In the genomic region with DNA sequence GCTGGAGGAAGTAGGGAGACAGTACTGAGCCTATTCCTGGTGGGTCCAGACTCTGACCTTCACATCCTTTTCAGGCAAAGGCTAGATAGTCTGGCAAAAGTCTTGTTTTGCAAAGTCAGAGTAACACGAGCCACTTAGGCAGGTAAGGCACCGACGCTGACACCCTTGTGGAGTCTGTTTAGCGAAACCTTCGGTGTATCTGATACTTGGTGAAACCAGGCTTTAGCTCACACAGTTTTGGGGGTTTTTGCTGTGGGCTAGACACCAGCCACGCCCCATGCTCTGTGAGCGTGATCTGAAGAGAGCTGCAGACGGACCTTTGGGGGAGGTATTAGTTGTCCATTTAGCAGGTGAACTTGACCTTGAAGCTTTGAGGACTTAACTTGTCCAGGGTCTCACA, we compare ENCODE assay signal across 20 mouse cellular contexts. TPM values are rescaled to one million over a fixed set of nuclear protein-coding genes. Genes with fewer than 3 reads are reported as not detected.
A peak's percentile ranks its signal among the peaks of the same experiment; 100 is the strongest.
DNase-seq lines count a peak whose midpoint lies in the region; ATAC-seq lines count a peak whose summit lies in the region.
"Had no signal": no experiment of that assay in that cellular context is flagged by ENCODE, and none has a peak within 500 bp of the region (broad histone marks: within the 10 kb centered on the region; RNA-seq: fewer than 3 reads in every experiment).

No protein-coding gene starts in this region.

- peaks cover 10% of the 10 kb centered on the region for H3K27me3 ChIP-seq in embryonic facial prominence, embryonic 10.5 days (replicated peaks; ENCODE audit: low read depth, poor library complexity, severe bottlenecking)
- no peaks in the 10 kb centered on the region for H3K27me3 ChIP-seq in forebrain, embryonic 13.5 days
- no peaks in the 10 kb centered on the region for H3K27me3 ChIP-seq in hindbrain, embryonic 15.5 days
- no peaks in the 10 kb centered on the region for H3K27me3 ChIP-seq in midbrain, embryonic 15.5 days (replicated peaks)
- H3K27me3 ChIP-seq: limb, embryonic 15.5 days had no signal

- no peak for ATAC-seq in forebrain, embryonic 13.5 days
- ATAC-seq in hindbrain, embryonic 15.5 days (ENCODE audit: low FRiP score, low read depth), result no peak
- ATAC-seq in midbrain, embryonic 15.5 days (replicated peaks), result no peak
- no peak for ATAC-seq in activated CD4-positive, CD25-positive, alpha-beta regulatory T cell, adult 4 months
- no peak for ATAC-seq in frontal cortex, adult (ENCODE audit: low TSS enrichment)

- H3K9ac ChIP-seq in forebrain, embryonic 13.5 days, result peak overlapping the region; percentile 100
- 0 out of 2 replicates have a peak overlapping the region, but pooled peaks have one; percentile 98 for H3K9ac ChIP-seq in hindbrain, embryonic 15.5 days
- peak overlapping the region; percentile 100; the same call in 1 of the 2 replicates for H3K9ac ChIP-seq in midbrain, embryonic 15.5 days
- H3K9ac ChIP-seq: limb, embryonic 15.5 days had no signal

- intact Hi-C loops in left cerebral cortex, postnatal 10 days (cut with DNase I), result no loop called here

- H3K4me1 ChIP-seq in embryonic facial prominence, embryonic 10.5 days, result peaks cover 83% of the 10 kb centered on the region
- H3K4me1 ChIP-seq in forebrain, embryonic 13.5 days, result peaks cover 74% of the 10 kb centered on the region
- peaks cover 86% of the 10 kb centered on the region for H3K4me1 ChIP-seq in hindbrain, embryonic 15.5 days (replicated peaks)
- H3K4me1 ChIP-seq in midbrain, embryonic 15.5 days, result peaks cover 85% of the 10 kb centered on the region

- WGBS in embryonic facial prominence, embryonic 10.5 days, result 78% methylated on average over 8 of the region's 8 CpGs
- WGBS in forebrain, embryonic 13.5 days, result 55% methylated on average over 8 of the region's 8 CpGs
- 60% methylated on average over 8 of the region's 8 CpGs for WGBS in hindbrain, embryonic 15.5 days
- WGBS in midbrain, embryonic 15.5 days, result 45% methylated on average over 8 of the region's 8 CpGs

- peaks cover 73% of the 10 kb centered on the region for H3K36me3 ChIP-seq in embryonic facial prominence, embryonic 10.5 days (replicated peaks)
- H3K36me3 ChIP-seq in forebrain, embryonic 13.5 days (ENCODE audit: poor library complexity, severe bottlenecking), result peaks cover 49% of the 10 kb centered on the region
- H3K36me3 ChIP-seq in hindbrain, embryonic 15.5 days, result no peaks in the 10 kb centered on the region
- no peaks in the 10 kb centered on the region for H3K36me3 ChIP-seq in midbrain, embryonic 15.5 days (replicated peaks)

- H3K4me2 ChIP-seq in forebrain, embryonic 13.5 days, result peak overlapping the region; percentile 96
- peak overlapping the region; percentile 81 for H3K4me2 ChIP-seq in hindbrain, embryonic 15.5 days
- peak overlapping the region; percentile 91 for H3K4me2 ChIP-seq in midbrain, embryonic 15.5 days
- H3K4me2 ChIP-seq: limb, embryonic 15.5 days had no signal

- no peaks in the 10 kb centered on the region for H3K9me3 ChIP-seq in embryonic facial prominence, embryonic 10.5 days
- H3K9me3 ChIP-seq in forebrain, embryonic 13.5 days (replicated peaks), result no peaks in the 10 kb centered on the region
- H3K9me3 ChIP-seq in hindbrain, embryonic 15.5 days, result no peaks in the 10 kb centered on the region
- no peaks in the 10 kb centered on the region for H3K9me3 ChIP-seq in midbrain, embryonic 15.5 days
- H3K9me3 ChIP-seq: limb, embryonic 15.5 days had no signal

- peak overlapping the region; percentile 100 for H3K27ac ChIP-seq in embryonic facial prominence, embryonic 10.5 days (replicated peaks)
- peak overlapping the region; percentile 100 for H3K27ac ChIP-seq in forebrain, embryonic 13.5 days
- H3K27ac ChIP-seq in hindbrain, embryonic 15.5 days (replicated peaks), result peak overlapping the region; percentile 99
- peak overlapping the region; percentile 99 for H3K27ac ChIP-seq in midbrain, embryonic 15.5 days
- H3K27ac ChIP-seq: gastrocnemius, adult 2 months; left cerebral cortex, adult 2 months; limb, embryonic 15.5 days had no signal

- DNase-seq in embryonic facial prominence, embryonic 10.5 days (ENCODE audit: low spot score), result peak; percentile 13
- DNase-seq in cerebellum, adult 11-12 months, result no peak
- DNase-seq in left cerebral cortex, postnatal 10 days (ENCODE audit: extremely low spot score in 1 of 2, low spot score in 2 of 2), result no peak
- DNase-seq: adrenal gland, postnatal 25 days; B cell, adult 2 months; cerebellum, postnatal 25 days; gastrocnemius, adult 2 months; heart, adult 18-20 months; heart, postnatal 36 days; kidney, adult 18-20 months; lung, adult 18-20 months; right cerebral cortex, adult 18-20 months had no signal

- peak overlapping the region; percentile 97 for H3K4me3 ChIP-seq in embryonic facial prominence, embryonic 10.5 days
- peak overlapping the region; percentile 100 for H3K4me3 ChIP-seq in forebrain, embryonic 13.5 days
- peak overlapping the region; percentile 95 for H3K4me3 ChIP-seq in hindbrain, embryonic 15.5 days
- peak overlapping the region; percentile 100; the same call in 1 of the 2 replicates for H3K4me3 ChIP-seq in midbrain, embryonic 15.5 days
- H3K4me3 ChIP-seq: gastrocnemius, adult 2 months; left cerebral cortex, adult 2 months; limb, embryonic 15.5 days had no signal

RNA-seq across cellular contexts. Expression of a gene that starts 3.8 kb away (rescaled TPM):
- 86.3 and 111 TPM in 2 replicates for polyA plus RNA-seq in embryonic facial prominence, embryonic 10.5 days (2016; fragmentation: Nextera tagmentation; extraction: Ambion mirVana)
- polyA plus RNA-seq in forebrain, embryonic 13.5 days (2015; fragmentation: Nextera tagmentation; extraction: Ambion mirVana), result 99.0 and 107 TPM in 2 replicates
- polyA plus RNA-seq in hindbrain, embryonic 15.5 days (2015; fragmentation: Nextera tagmentation; extraction: Ambion mirVana), result 59.9 and 60.3 TPM in 2 replicates
- polyA plus RNA-seq in midbrain, embryonic 15.5 days (2015; fragmentation: Nextera tagmentation; extraction: Ambion mirVana), result 65.9 and 66.3 TPM in 2 replicates
- polyA plus RNA-seq in activated CD4-positive, CD25-positive, alpha-beta regulatory T cell, adult 4 months (2017; shearing (Covaris generic)), result not detected
- total RNA-seq in left cerebral cortex, postnatal 10 days (2021), result 10 to 100 TPM; 54.2 to 58.0 TPM
- total RNA-seq: megakaryocyte progenitor cell, adult 5-6 weeks had no signal

RNA-seq across cellular contexts. Expression of a gene that starts 32.9 kb away (rescaled TPM):
- polyA plus RNA-seq in embryonic facial prominence, embryonic 10.5 days (2016; fragmentation: Nextera tagmentation; extraction: Ambion mirVana), result not detected in 2 replicates
- polyA plus RNA-seq in forebrain, embryonic 13.5 days (2015; fragmentation: Nextera tagmentation; extraction: Ambion mirVana), result not detected in 2 replicates
- polyA plus RNA-seq in hindbrain, embryonic 15.5 days (2015; fragmentation: Nextera tagmentation; extraction: Ambion mirVana), result 0.54 TPM in 1 of 2 replicates, not detected in the other
- polyA plus RNA-seq in midbrain, embryonic 15.5 days (2015; fragmentation: Nextera tagmentation; extraction: Ambion mirVana), result not detected in 2 replicates
- not detected for polyA plus RNA-seq in activated CD4-positive, CD25-positive, alpha-beta regulatory T cell, adult 4 months (2017; shearing (Covaris generic))
- not detected for total RNA-seq in left cerebral cortex, postnatal 10 days (2021)
- total RNA-seq: adrenal gland, postnatal 25 days; gastrocnemius, adult 2 months; heart, adult 18-20 months; heart, postnatal 36 days; left cerebral cortex, adult 2 months; megakaryocyte progenitor cell, adult 5-6 weeks had no signal
- polyA plus RNA-seq: limb, embryonic 15.5 days had no signal

RNA-seq across cellular contexts. Expression of a gene that starts 51.3 kb away (rescaled TPM):
- polyA plus RNA-seq in embryonic facial prominence, embryonic 10.5 days (2016; fragmentation: Nextera tagmentation; extraction: Ambion mirVana), result 14.5 and 16.0 TPM in 2 replicates
- polyA plus RNA-seq in forebrain, embryonic 13.5 days (2015; fragmentation: Nextera tagmentation; extraction: Ambion mirVana), result 24.7 TPM in 2 replicates
- 27.3 and 32.2 TPM in 2 replicates for polyA plus RNA-seq in hindbrain, embryonic 15.5 days (2015; fragmentation: Nextera tagmentation; extraction: Ambion mirVana)
- polyA plus RNA-seq in midbrain, embryonic 15.5 days (2015; fragmentation: Nextera tagmentation; extraction: Ambion mirVana), result 31.6 and 32.6 TPM in 2 replicates
- polyA plus RNA-seq in activated CD4-positive, CD25-positive, alpha-beta regulatory T cell, adult 4 months (2017; shearing (Covaris generic)), result 10 to 100 TPM; 10.4 to 14.9 TPM
- total RNA-seq in left cerebral cortex, postnatal 10 days (2021), result 10 to 100 TPM; 26.8 to 31.2 TPM

Comparison
In these comparisons a context has a peak if more than half of its experiments do, and no peak if none do; other contexts are left out.
1. RNA of a gene that starts 3.8 kb away (polyA plus RNA-seq): 99.0 to 107 TPM in forebrain, embryonic 13.5 days, 86.3 to 111 TPM in embryonic facial prominence, embryonic 10.5 days, 65.9 to 66.3 TPM in midbrain, embryonic 15.5 days and 59.9 to 60.3 TPM in hindbrain, embryonic 15.5 days; not detected in activated CD4-positive, CD25-positive, alpha-beta regulatory T cell, adult 4 months; every median in the first group is over 10 times any median in the second.
2. Peak in every context shown above with its lines, with median percentiles within 50 percentile points of each other: H3K27ac ChIP-seq, H3K4me3 ChIP-seq, H3K4me2 ChIP-seq and H3K9ac ChIP-seq.